Mouse (Mus musculus) megakaryocyte, embryonic 14.5 days (primary cell): ENCODE results near the gene Ankrd6.

Source experiments
- FLI1 ChIP-seq: IDR thresholded peaks from 2 replicates; pipeline ENCODE4 v1.6.1; 2012; ENCODE audit warnings: low read length, inconsistent platforms, mixed read lengths
- GATA1 ChIP-seq: IDR thresholded peaks from 3 replicates; pipeline ENCODE4 v1.6.1; 2012; ENCODE audit warnings: mixed read lengths, low read length, inconsistent platforms, borderline replicate concordance

- no peak for TF ChIP-seq GATA1
- no peak for TF ChIP-seq FLI1
These were observed 1.9 kb downstream of the Ankrd6 start for GRCm38 (mm10) chr4:32948696-32949095.
